Mouse (Mus musculus) spleen, adult 2 months (tissue): Measurements from ENCODE around the gene Lrrc8d. TPM values are rescaled to one million over a fixed set of nuclear protein-coding genes. Genes with fewer than 3 reads are reported as not detected.

Experiments used
- DNase-seq, 2 experiments: peaks; one replicate each; pipeline versions ENCODE4 v3.0.0 to v3.0.0-alpha.2; 2012 to 2021; ENCODE audit warnings: low spot score in 2 of 2, low read depth in 1 of 2
- H3K27ac ChIP-seq: fragments of 200-500 bp; 2 replicates; pipeline ENCODE4 v1.5.1; 2012; ENCODE audit warnings: low read length, inconsistent platforms; ENCODE audit not compliant: insufficient read depth
- H3K27me3 ChIP-seq: fragments of 200-500 bp; 2 replicates; pipeline ENCODE4 v1.6.1; 2012; ENCODE audit warnings: mild to moderate bottlenecking, moderate library complexity, low read length, inconsistent platforms; ENCODE audit not compliant: control insufficient read depth, insufficient read depth
- H3K36me3 ChIP-seq: fragments of 200-500 bp; 2 replicates; pipeline ENCODE4 v1.6.1; 2012; ENCODE audit warnings: mild to moderate bottlenecking, low read length, inconsistent platforms; ENCODE audit not compliant: control insufficient read depth, insufficient read depth
- H3K4me1 ChIP-seq: fragments of 200-500 bp; 2 replicates; pipeline ENCODE4 v1.6.1; 2011; ENCODE audit warnings: inconsistent platforms; ENCODE audit not compliant: control insufficient read depth, insufficient read depth, insufficient read length
- H3K4me3 ChIP-seq: fragments of 200-500 bp; 2 replicates; pipeline ENCODE4 v1.5.1; 2011; ENCODE audit warnings: mild to moderate bottlenecking, inconsistent platforms; ENCODE audit not compliant: insufficient read depth, insufficient read length; ENCODE audit errors: extremely low read depth
- CTCF ChIP-seq: fragments of 200-500 bp; IDR thresholded peaks from 2 replicates; pipeline ENCODE4 v1.5.1; 2011; ENCODE audit warnings: mild to moderate bottlenecking, inconsistent platforms; ENCODE audit not compliant: insufficient read depth, insufficient read length, insufficient replicate concordance; ENCODE audit errors: extremely low read depth
- POLR2A ChIP-seq: fragments of 200-500 bp; IDR thresholded peaks from 2 replicates; pipeline ENCODE4 v1.6.1; 2011; ENCODE audit warnings: low read depth, low read length, inconsistent platforms
- WGBS: fragments of 180-500 bp; shearing (Covaris S2); methylation state at CpG from one replicate; pipeline ENCODE4 v1.1.7; 2018; 5-methylcytosine and 5-hydroxymethylcytosine counted together
- polyA plus RNA-seq: library from polyadenylated mRNA; depleted of rRNA; stranded (reverse); fragments of >200 nt; gene quantifications from 2 replicates; pipeline ENCODE4 v1.2.3, GENCODE M21; 2012

Gene Lrrc8d
- polyA plus RNA-seq, 1 experiment = 5.2 TPM

GRCm38 (mm10) chr5:105703286-105703655 lies 3.5 kb downstream of the Lrrc8d start:
- Histone ChIP-seq H3K36me3 (no peaks in the 10 kb centered on the region), H3K4me1 (peaks cover 7% of the 10 kb centered on the region), H3K4me3 (no peak overlapping the region), H3K27me3 (no peaks in the 10 kb centered on the region), H3K27ac (no peak overlapping the region)
- TF ChIP-seq POLR2A (no peak), CTCF (no peak)
- no peak for DNase-seq
- 87% methylated on average over 11 of the region's 11 CpGs for WGBS

GRCm38 (mm10) chr5:105704573-105704972 lies 4.8 kb downstream of the Lrrc8d start:
- no peak for DNase-seq
- H3K36me3 ChIP-seq = no peaks in the 10 kb centered on the region

GRCm38 (mm10) chr5:105706635-105707034 lies 6.9 kb downstream of the Lrrc8d start:
- TF ChIP-seq CTCF = no peak
- no peak for TF ChIP-seq POLR2A
- H3K36me3 ChIP-seq = no peaks in the 10 kb centered on the region
- DNase-seq = no peak
- no peak overlapping the region for H3K4me3 ChIP-seq
- 35% methylated on average over 11 of the region's 11 CpGs for WGBS
- no peaks in the 10 kb centered on the region for H3K4me1 ChIP-seq
- H3K27ac ChIP-seq = no peak overlapping the region
- no peaks in the 10 kb centered on the region for H3K27me3 ChIP-seq

More at GRCm38 (mm10) chr5:105704573-105704972, 4.8 kb downstream of the Lrrc8d start:
- H3K4me1 ChIP-seq = peaks cover 2% of the 10 kb centered on the region; the same call in 1 of the 2 replicates
- H3K27me3 ChIP-seq = no peaks in the 10 kb centered on the region
- H3K27ac ChIP-seq = no peak overlapping the region
- TF ChIP-seq CTCF (no peak), POLR2A (no peak)
- WGBS = 84% methylated on average over 9 of the region's 9 CpGs
- H3K4me3 ChIP-seq = no peak overlapping the region

GRCm38 (mm10) chr5:105708276-105708675 lies 8.5 kb downstream of the Lrrc8d start:
- Histone ChIP-seq H3K27ac (no peak overlapping the region), H3K27me3 (no peaks in the 10 kb centered on the region), H3K36me3 (no peaks in the 10 kb centered on the region), H3K4me1 (no peaks in the 10 kb centered on the region), H3K4me3 (no peak overlapping the region)
- TF ChIP-seq POLR2A (no peak), CTCF (no peak)
- WGBS = 71% methylated on average over 5 of the region's 5 CpGs
- DNase-seq = no peak

GRCm38 (mm10) chr5:105710473-105710872 lies 10.7 kb downstream of the Lrrc8d start:
- no peak for TF ChIP-seq CTCF
- no peak for TF ChIP-seq POLR2A
- DNase-seq = no peak
- no peaks in the 10 kb centered on the region for H3K36me3 ChIP-seq
- H3K4me3 ChIP-seq = no peak overlapping the region
- WGBS = 91% methylated on average over 7 of the region's 7 CpGs
- H3K27me3 ChIP-seq = no peaks in the 10 kb centered on the region
- no peaks in the 10 kb centered on the region for H3K4me1 ChIP-seq
- H3K27ac ChIP-seq = no peak overlapping the region

GRCm38 (mm10) chr5:105714446-105714845 lies 14.7 kb downstream of the Lrrc8d start:
- DNase-seq = no peak

GRCm38 (mm10) chr5:105715095-105715494 lies 15.3 kb downstream of the Lrrc8d start:
- H3K27ac ChIP-seq = no peak overlapping the region
- TF ChIP-seq CTCF = no peak
- 86% methylated on average over 8 of the region's 8 CpGs for WGBS

More at GRCm38 (mm10) chr5:105714446-105714845, 14.7 kb downstream of the Lrrc8d start:
- Histone ChIP-seq H3K4me3 (no peak overlapping the region), H3K36me3 (no peaks in the 10 kb centered on the region), H3K4me1 (peaks cover 8% of the 10 kb centered on the region; the same call in 1 of the 2 replicates), H3K27me3 (no peaks in the 10 kb centered on the region), H3K27ac (no peak overlapping the region)
- WGBS = 91% methylated on average over 6 of the region's 6 CpGs
- TF ChIP-seq POLR2A = no peak
- no peak for TF ChIP-seq CTCF

More at GRCm38 (mm10) chr5:105715095-105715494, 15.3 kb downstream of the Lrrc8d start:
- no peaks in the 10 kb centered on the region for H3K27me3 ChIP-seq
- DNase-seq = no peak
- peaks cover 8% of the 10 kb centered on the region; the same call in 1 of the 2 replicates for H3K4me1 ChIP-seq
- H3K36me3 ChIP-seq = no peaks in the 10 kb centered on the region
- no peak overlapping the region for H3K4me3 ChIP-seq
